Mouse (Mus musculus) lung, embryonic 15.5 days (tissue): ENCODE measurements around the gene Olfr1153. TPM values are rescaled to one million over a fixed set of nuclear protein-coding genes. Genes with fewer than 3 reads are reported as not detected.

Experiments
- ATAC-seq: fragments of 200-750 bp; cut with Nextera tagmentation; 2 replicates; pipeline ENCODE4 v1.8.0; 2017; ENCODE audit warnings: moderate number of reproducible peaks, borderline replicate concordance; ENCODE audit not compliant: low FRiP score, low TSS enrichment; ENCODE audit errors: extremely low read depth
- H3K27ac ChIP-seq: fragments of 300-500 bp; sonication (generic); 2 replicates; pipeline ENCODE4 v1.5.1; 2015; ENCODE audit warnings: moderate library complexity, mild to moderate bottlenecking, inconsistent platforms
- H3K27me3 ChIP-seq: fragments of 300-500 bp; sonication (generic); 2 replicates; pipeline ENCODE4 v1.6.1; 2015; ENCODE audit warnings: inconsistent platforms
- H3K36me3 ChIP-seq: fragments of 300-500 bp; sonication (generic); 2 replicates; pipeline ENCODE4 v1.6.1; 2015; ENCODE audit warnings: inconsistent platforms
- H3K4me1 ChIP-seq: fragments of 300-500 bp; sonication (generic); 2 replicates; pipeline ENCODE4 v1.6.1; 2015; ENCODE audit warnings: inconsistent platforms
- H3K4me2 ChIP-seq: fragments of 300-500 bp; sonication (generic); 2 replicates; pipeline ENCODE4 v1.6.1; 2015; ENCODE audit warnings: inconsistent platforms, mild to moderate bottlenecking, moderate library complexity
- H3K4me3 ChIP-seq: fragments of 300-500 bp; sonication (generic); 2 replicates; pipeline ENCODE4 v1.5.1; 2015; ENCODE audit warnings: mild to moderate bottlenecking, inconsistent platforms
- H3K9ac ChIP-seq: fragments of 300-500 bp; sonication (generic); 2 replicates; pipeline ENCODE4 v1.6.1; 2015; ENCODE audit warnings: inconsistent platforms
- H3K9me3 ChIP-seq: fragments of 300-500 bp; sonication (generic); 2 replicates; pipeline ENCODE4 v1.6.1; 2016; ENCODE audit warnings: inconsistent platforms
- WGBS: fragments of 180-500 bp; shearing (Covaris S2); methylation state at CpG from one replicate; pipeline ENCODE4 v1.1.7; 2015; 5-methylcytosine and 5-hydroxymethylcytosine counted together
- polyA plus RNA-seq: library from polyadenylated mRNA; unstranded; fragments of >200 nt; fragmentation: Nextera tagmentation; extraction: Ambion mirVana; gene quantifications from 2 replicates; pipeline ENCODE4 v1.2.1, GENCODE M21; 2015

Olfr1153 gene
- polyA plus RNA-seq = not detected in 2 replicates

- 68% methylated on average over 1 of the region's 1 CpGs for WGBS
Measured at GRCm38 (mm10) chr2:87894662-87895061, at the start of gene Olfr1153. Gene Olfr1153, plus strand, starts transcription at chr2:87894962.

GRCm38 (mm10) chr2:87855562-87855961 is 39.2 kb upstream of the Olfr1153 start, which contains the start of gene Olfr1151:
Gene Olfr1151, plus strand, starts transcription at chr2:87855862.
- H3K4me2 ChIP-seq = no peak within 1 kb of the TSS
- H3K9ac ChIP-seq = no peak within 1 kb of the TSS
- ATAC-seq = no peak
- H3K4me3 ChIP-seq = no peak within 1 kb of the TSS
- WGBS = 81% methylated on average over 1 of the region's 1 CpGs
- H3K9me3 ChIP-seq = no peaks in the 10 kb centered on the region
- no peaks in the 10 kb centered on the region for H3K4me1 ChIP-seq
- no peaks in the 10 kb centered on the region for H3K36me3 ChIP-seq
- no peak within 1 kb of the TSS for H3K27ac ChIP-seq
- no peaks in the 10 kb centered on the region for H3K27me3 ChIP-seq

More at GRCm38 (mm10) chr2:87894662-87895061, at the start of gene Olfr1153:
- no peak for ATAC-seq
- H3K27ac ChIP-seq = no peak within 1 kb of the TSS
- H3K27me3 ChIP-seq = no peaks in the 10 kb centered on the region
- H3K4me2 ChIP-seq = no peak within 1 kb of the TSS
- H3K9ac ChIP-seq = no peak within 1 kb of the TSS
- H3K36me3 ChIP-seq = no peaks in the 10 kb centered on the region
- H3K4me3 ChIP-seq = no peak within 1 kb of the TSS
- no peaks in the 10 kb centered on the region for H3K4me1 ChIP-seq
- no peaks in the 10 kb centered on the region for H3K9me3 ChIP-seq

- Histone ChIP-seq H3K4me3 (no peak within 1 kb of the TSS), H3K36me3 (no peaks in the 10 kb centered on the region), H3K9me3 (no peaks in the 10 kb centered on the region; the same call in 1 of the 2 replicates), H3K9ac (no peak within 1 kb of the TSS), H3K4me2 (no peak within 1 kb of the TSS), H3K4me1 (no peaks in the 10 kb centered on the region), H3K27ac (no peak within 1 kb of the TSS), H3K27me3 (no peaks in the 10 kb centered on the region)
- no peak for ATAC-seq
Measured at GRCm38 (mm10) chr2:87866192-87866591, 28.6 kb upstream of the Olfr1153 start, which contains the start of gene Olfr1152. Gene Olfr1152, plus strand, starts transcription at chr2:87866492.

DNA sequence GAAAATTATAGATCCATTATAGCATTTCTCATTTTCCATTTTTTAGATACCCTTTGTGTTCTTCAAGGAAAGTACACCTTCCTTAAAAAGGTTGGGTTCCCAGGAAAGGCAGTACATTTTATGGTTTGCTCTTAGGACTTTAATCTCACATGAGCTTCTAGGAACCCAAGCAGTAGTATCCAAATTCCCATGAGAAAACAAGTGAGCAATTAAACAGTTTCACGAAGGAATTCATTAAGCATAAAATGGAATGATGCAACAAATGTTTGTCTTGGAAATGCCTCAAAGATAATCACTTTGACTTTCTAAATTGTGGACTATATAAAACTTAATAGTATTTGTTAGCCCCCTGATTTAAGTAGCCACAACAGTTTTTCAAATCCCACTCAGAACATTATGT is 10.3 kb downstream of the Olfr1153 start, which contains the start of gene Olfr1154:
TSS of gene Olfr1154 (minus strand) at position 101 of the 400 bp plus-strand sequence.
- H3K9ac ChIP-seq = no peak within 1 kb of the TSS
- no peak within 1 kb of the TSS for H3K4me2 ChIP-seq
- H3K27me3 ChIP-seq = no peaks in the 10 kb centered on the region
- no peak for ATAC-seq
- 85% methylated on average over 1 of the region's 1 CpGs for WGBS
- no peaks in the 10 kb centered on the region for H3K36me3 ChIP-seq
- H3K4me3 ChIP-seq = no peak within 1 kb of the TSS
- no peaks in the 10 kb centered on the region for H3K4me1 ChIP-seq
- H3K27ac ChIP-seq = no peak within 1 kb of the TSS
- H3K9me3 ChIP-seq = no peaks in the 10 kb centered on the region

GRCm38 (mm10) chr2:87945037-87945436 is 50.3 kb downstream of the Olfr1153 start, which contains the start of gene Olfr1155:
Gene Olfr1155, minus strand, starts transcription at chr2:87945137.
- Histone ChIP-seq H3K4me2 (no peak within 1 kb of the TSS), H3K27me3 (no peaks in the 10 kb centered on the region), H3K9me3 (no peaks in the 10 kb centered on the region), H3K4me3 (no peak within 1 kb of the TSS), H3K9ac (no peak within 1 kb of the TSS), H3K36me3 (no peaks in the 10 kb centered on the region), H3K27ac (no peak within 1 kb of the TSS), H3K4me1 (no peaks in the 10 kb centered on the region)
- 96% methylated on average over 1 of the region's 1 CpGs for whole genome bisulfite sequencing
- ATAC-seq = no peak

Other genes starting within 250 kb of the Olfr1153 start
- gene Olfr1133, start 247.6 kb upstream of the Olfr1153 start, polyA plus RNA-seq = not detected in 2 replicates
- gene Olfr1134, start 236.5 kb upstream of the Olfr1153 start, polyA plus RNA-seq = not detected in 2 replicates
- not detected in 2 replicates for gene Olfr1135, start 221.3 kb upstream of the Olfr1153 start, polyA plus RNA-seq
- not detected in 2 replicates for gene Olfr1136, start 201.0 kb upstream of the Olfr1153 start, polyA plus RNA-seq
- gene Olfr1137, start 181.8 kb upstream of the Olfr1153 start, polyA plus RNA-seq = not detected in 2 replicates
- not detected in 2 replicates for gene Olfr1138, start 155.0 kb upstream of the Olfr1153 start, polyA plus RNA-seq
- gene Olfr1140, start 151.2 kb upstream of the Olfr1153 start, polyA plus RNA-seq = not detected in 2 replicates
- gene Olfr1141, start 141.0 kb upstream of the Olfr1153 start, polyA plus RNA-seq = not detected in 2 replicates
- not detected in 2 replicates for gene Olfr152, start 115.5 kb upstream of the Olfr1153 start, polyA plus RNA-seq
- gene Olfr1143, start 94.4 kb upstream of the Olfr1153 start, polyA plus RNA-seq = not detected in 2 replicates
- not detected in 2 replicates for gene Olfr1145, start 85.1 kb upstream of the Olfr1153 start, polyA plus RNA-seq
- not detected in 2 replicates for gene Olfr1148, start 64.4 kb upstream of the Olfr1153 start, polyA plus RNA-seq
- not detected in 2 replicates for gene Olfr1150-ps1, start 51.0 kb upstream of the Olfr1153 start, polyA plus RNA-seq
- not detected in 2 replicates for gene Olfr1151, start 39.1 kb upstream of the Olfr1153 start, polyA plus RNA-seq
- gene Olfr1152, start 28.5 kb upstream of the Olfr1153 start, polyA plus RNA-seq = not detected in 2 replicates
- gene Olfr1154, start 10.2 kb downstream of the Olfr1153 start, polyA plus RNA-seq = not detected in 2 replicates
- not detected in 2 replicates for gene Olfr1155, start 50.2 kb downstream of the Olfr1153 start, polyA plus RNA-seq
- gene Olfr1156, start 58.1 kb downstream of the Olfr1153 start, polyA plus RNA-seq = not detected in 2 replicates
- not detected in 2 replicates for gene Olfr1157, start 73.3 kb downstream of the Olfr1153 start, polyA plus RNA-seq
- not detected in 2 replicates for gene Olfr74, start 79.7 kb downstream of the Olfr1153 start, polyA plus RNA-seq
- not detected in 2 replicates for gene Olfr1158, start 95.2 kb downstream of the Olfr1153 start, polyA plus RNA-seq
- gene Olfr1160, start 113.3 kb downstream of the Olfr1153 start, polyA plus RNA-seq = not detected in 2 replicates
- gene Olfr1161, start 127.8 kb downstream of the Olfr1153 start, polyA plus RNA-seq = not detected in 2 replicates
- 0.05 TPM in 1 of 2 replicates, not detected in the other for gene Olfr73, start 142.7 kb downstream of the Olfr1153 start, polyA plus RNA-seq
- gene Olfr1162, start 156.2 kb downstream of the Olfr1153 start, polyA plus RNA-seq = not detected in 2 replicates
- not detected in 2 replicates for gene Olfr1163, start 176.9 kb downstream of the Olfr1153 start, polyA plus RNA-seq
- gene Olfr1164, start 199.0 kb downstream of the Olfr1153 start, polyA plus RNA-seq = not detected in 2 replicates
- gene Olfr1166, start 233.3 kb downstream of the Olfr1153 start, polyA plus RNA-seq = not detected in 2 replicates